Mouse (Mus musculus) lung, embryonic 14.5 days (tissue): ENCODE results near the gene Tnfsf15. TPM values are rescaled to one million over a fixed set of nuclear protein-coding genes. Genes with fewer than 3 reads are reported as not detected.

Experiments used
- ATAC-seq: fragments of 200-750 bp; cut with Nextera tagmentation; 2 replicates; pipeline ENCODE4 v1.8.0; 2017; ENCODE audit warnings: mild to moderate bottlenecking, moderate TSS enrichment, moderate library complexity; ENCODE audit not compliant: insufficient read depth
- DNase-seq: peaks from one replicate; pipeline ENCODE4 v3.0.0-alpha.2; 2015
- H3K27ac ChIP-seq: fragments of 300-500 bp; sonication (generic); 2 replicates; pipeline ENCODE4 v1.5.1; 2014; ENCODE audit warnings: low read depth, mild to moderate bottlenecking, moderate library complexity
- H3K27me3 ChIP-seq: fragments of 300-500 bp; sonication (generic); 2 replicates; pipeline ENCODE4 v1.6.1; 2014; ENCODE audit warnings: low read length, control low read depth; ENCODE audit not compliant: insufficient read depth
- H3K36me3 ChIP-seq: fragments of 300-500 bp; sonication (generic); 2 replicates; pipeline ENCODE4 v1.6.1; 2014; ENCODE audit warnings: control low read depth; ENCODE audit not compliant: insufficient read depth
- H3K4me1 ChIP-seq: fragments of 300-500 bp; sonication (generic); 2 replicates; pipeline ENCODE4 v1.6.1; 2014; ENCODE audit warnings: antibody characterized with exemption, control low read depth; ENCODE audit not compliant: insufficient read depth
- H3K4me2 ChIP-seq: fragments of 300-500 bp; sonication (generic); 2 replicates; pipeline ENCODE4 v1.6.1; 2014; ENCODE audit warnings: mild to moderate bottlenecking
- H3K4me3 ChIP-seq: fragments of 300-500 bp; sonication (generic); 2 replicates; pipeline ENCODE4 v1.5.1; 2014; ENCODE audit warnings: low read depth, low read length
- H3K9ac ChIP-seq: fragments of 300-500 bp; sonication (generic); 2 replicates; pipeline ENCODE4 v1.6.1; 2014
- H3K9me3 ChIP-seq: fragments of 300-500 bp; sonication (generic); 2 replicates; pipeline ENCODE4 v1.6.1; 2016; ENCODE audit warnings: low read depth, low read length, control low read depth
- CTCF ChIP-seq: IDR thresholded peaks from 2 replicates; pipeline ENCODE4 v1.5.1; 2016; ENCODE audit warnings: antibody characterized with exemption, low read depth
- WGBS: fragments of 180-500 bp; shearing (Covaris S2); extraction: QIAGEN DNeasy Blood & Tissue Kit; methylation state at CpG from one replicate; pipeline ENCODE4 v1.1.7; 2014; 5-methylcytosine and 5-hydroxymethylcytosine counted together
- polyA plus RNA-seq: library from polyadenylated mRNA; unstranded; fragments of >200 nt; fragmentation: Nextera tagmentation; extraction: Ambion mirVana; gene quantifications from 2 replicates; pipeline ENCODE4 v1.2.1, GENCODE M21; 2014

The Tnfsf15 gene
- polyA plus RNA-seq, 1 experiment from 2014 or later, result 0.08 TPM

DNA sequence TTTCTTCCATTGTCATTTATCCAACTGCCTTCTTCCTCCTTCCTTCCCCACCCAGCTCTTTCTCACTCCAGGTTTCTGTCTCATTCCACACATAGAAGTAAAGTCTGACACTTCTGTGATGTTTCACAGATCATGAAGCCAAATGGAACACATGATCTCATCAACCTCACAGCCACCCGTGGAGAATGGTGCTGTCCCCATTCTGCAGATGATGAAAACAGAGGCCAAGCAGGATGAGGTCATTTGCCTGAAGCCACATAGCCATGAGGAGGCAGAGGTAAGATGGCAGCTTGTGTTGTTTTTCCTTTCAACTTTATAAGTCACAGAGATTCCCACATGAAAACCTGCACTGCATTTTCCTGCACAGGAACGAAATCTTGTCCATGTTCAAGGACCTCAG, 27.6 kb upstream of the Tnfsf15 start:
- no peaks in the 10 kb centered on the region for H3K4me1 ChIP-seq
- no peaks in the 10 kb centered on the region for H3K9me3 ChIP-seq
- TF ChIP-seq CTCF, result no peak
- H3K27me3 ChIP-seq, result no peaks in the 10 kb centered on the region
- no peak overlapping the region for H3K27ac ChIP-seq
- no peak overlapping the region for H3K4me2 ChIP-seq
- WGBS, result 74% methylated on average over 2 of the region's 2 CpGs
- H3K4me3 ChIP-seq, result no peak overlapping the region
- no peak overlapping the region for H3K9ac ChIP-seq
- ATAC-seq (no peak), DNase-seq (no peak)
- no peaks in the 10 kb centered on the region for H3K36me3 ChIP-seq

GRCm38 (mm10) chr4:63771291-63771690, 26.4 kb upstream of the Tnfsf15 start:
- Histone ChIP-seq H3K4me2 (no peak overlapping the region), H3K27me3 (no peaks in the 10 kb centered on the region), H3K36me3 (no peaks in the 10 kb centered on the region), H3K4me1 (no peaks in the 10 kb centered on the region), H3K9ac (no peak overlapping the region), H3K4me3 (no peak overlapping the region), H3K9me3 (no peaks in the 10 kb centered on the region), H3K27ac (no peak overlapping the region)
- 75% methylated on average over 4 of the region's 4 CpGs for WGBS
- DNase-seq (no peak), ATAC-seq (no peak)
- TF ChIP-seq CTCF, result no peak

- no peak overlapping the region for H3K27ac ChIP-seq
- no peaks in the 10 kb centered on the region for H3K36me3 ChIP-seq
- DNase-seq (no peak), ATAC-seq (no peak)
- no peak overlapping the region for H3K4me3 ChIP-seq
- no peak overlapping the region for H3K9ac ChIP-seq
- no peaks in the 10 kb centered on the region for H3K4me1 ChIP-seq
- H3K27me3 ChIP-seq, result no peaks in the 10 kb centered on the region
- no peak overlapping the region for H3K4me2 ChIP-seq
- WGBS, result 91% methylated on average over 3 of the region's 3 CpGs
- no peaks in the 10 kb centered on the region for H3K9me3 ChIP-seq
- TF ChIP-seq CTCF, result no peak
These were observed 24.2 kb upstream of the Tnfsf15 start for GRCm38 (mm10) chr4:63769161-63769560.

GRCm38 (mm10) chr4:63765050-63765449, 20.1 kb upstream of the Tnfsf15 start:
- H3K9me3 ChIP-seq, result no peaks in the 10 kb centered on the region
- H3K27ac ChIP-seq, result no peak overlapping the region
- DNase-seq (no peak), ATAC-seq (no peak)
- TF ChIP-seq CTCF, result no peak
- H3K27me3 ChIP-seq, result no peaks in the 10 kb centered on the region
- no peak overlapping the region for H3K4me3 ChIP-seq
- H3K4me1 ChIP-seq, result no peaks in the 10 kb centered on the region
- no peaks in the 10 kb centered on the region for H3K36me3 ChIP-seq
- no peak overlapping the region for H3K9ac ChIP-seq
- H3K4me2 ChIP-seq, result no peak overlapping the region
- WGBS, result 73% methylated on average over 2 of the region's 2 CpGs

- Histone ChIP-seq H3K36me3 (no peaks in the 10 kb centered on the region), H3K4me1 (no peaks in the 10 kb centered on the region), H3K9me3 (no peaks in the 10 kb centered on the region), H3K4me2 (no peak overlapping the region), H3K27me3 (peaks cover 4% of the 10 kb centered on the region; the same call in 1 of the 2 replicates), H3K4me3 (no peak overlapping the region), H3K9ac (no peak overlapping the region), H3K27ac (no peak overlapping the region)
- ATAC-seq (no peak), DNase-seq (no peak)
- TF ChIP-seq CTCF, result no peak
- 99% methylated on average over 3 of the region's 3 CpGs for WGBS
These were observed 15.0 kb upstream of the Tnfsf15 start for GRCm38 (mm10) chr4:63759931-63760330.

- 80% methylated on average over 6 of the region's 6 CpGs for WGBS
- H3K9me3 ChIP-seq, result no peaks in the 10 kb centered on the region
- H3K36me3 ChIP-seq, result no peaks in the 10 kb centered on the region
- H3K4me3 ChIP-seq, result no peak overlapping the region
- H3K4me1 ChIP-seq, result 0 out of 2 replicates have a peak, but pooled peaks cover under 1% of the 10 kb centered on the region
- TF ChIP-seq CTCF, result no peak
- peaks cover 4% of the 10 kb centered on the region; the same call in 1 of the 2 replicates for H3K27me3 ChIP-seq
- ATAC-seq (no peak), DNase-seq (no peak)
- no peak overlapping the region for H3K27ac ChIP-seq
- no peak overlapping the region for H3K9ac ChIP-seq
- H3K4me2 ChIP-seq, result no peak overlapping the region
These were observed 12.7 kb upstream of the Tnfsf15 start for GRCm38 (mm10) chr4:63757527-63758154.

GRCm38 (mm10) chr4:63756072-63756471, 11.2 kb upstream of the Tnfsf15 start:
- Histone ChIP-seq H3K27ac (no peak overlapping the region), H3K4me2 (no peak overlapping the region), H3K36me3 (no peaks in the 10 kb centered on the region)

More at GRCm38 (mm10) chr4:63756072-63756471, 11.2 kb upstream of the Tnfsf15 start:
- Histone ChIP-seq H3K4me1 (peaks cover 5% of the 10 kb centered on the region), H3K4me3 (no peak overlapping the region), H3K27me3 (peaks cover 4% of the 10 kb centered on the region; the same call in 1 of the 2 replicates), H3K9me3 (no peaks in the 10 kb centered on the region), H3K9ac (no peak overlapping the region)
- TF ChIP-seq CTCF, result no peak
- no peak for ATAC-seq
- no peak for DNase-seq
- 49% methylated on average over 2 of the region's 2 CpGs for WGBS
